Mouse (Mus musculus) inflammation-experienced regulatory T-cells (primary cell): Measurements from ENCODE around the gene Tcap. TPM values are rescaled to one million over a fixed set of nuclear protein-coding genes. Genes with fewer than 3 reads are reported as not detected.

Source experiments
- polyA plus RNA-seq, 2 experiments: library from polyadenylated mRNA; unstranded; fragments of 100-300 nt; shearing (Covaris generic); gene quantifications; one replicate each; pipeline ENCODE4 v1.2.1; 2017

Gene Tcap
- polyA plus RNA-seq = 1 to 10 TPM in 1 of 2 experiments, not detected in 1; 1.0 TPM

DNA sequence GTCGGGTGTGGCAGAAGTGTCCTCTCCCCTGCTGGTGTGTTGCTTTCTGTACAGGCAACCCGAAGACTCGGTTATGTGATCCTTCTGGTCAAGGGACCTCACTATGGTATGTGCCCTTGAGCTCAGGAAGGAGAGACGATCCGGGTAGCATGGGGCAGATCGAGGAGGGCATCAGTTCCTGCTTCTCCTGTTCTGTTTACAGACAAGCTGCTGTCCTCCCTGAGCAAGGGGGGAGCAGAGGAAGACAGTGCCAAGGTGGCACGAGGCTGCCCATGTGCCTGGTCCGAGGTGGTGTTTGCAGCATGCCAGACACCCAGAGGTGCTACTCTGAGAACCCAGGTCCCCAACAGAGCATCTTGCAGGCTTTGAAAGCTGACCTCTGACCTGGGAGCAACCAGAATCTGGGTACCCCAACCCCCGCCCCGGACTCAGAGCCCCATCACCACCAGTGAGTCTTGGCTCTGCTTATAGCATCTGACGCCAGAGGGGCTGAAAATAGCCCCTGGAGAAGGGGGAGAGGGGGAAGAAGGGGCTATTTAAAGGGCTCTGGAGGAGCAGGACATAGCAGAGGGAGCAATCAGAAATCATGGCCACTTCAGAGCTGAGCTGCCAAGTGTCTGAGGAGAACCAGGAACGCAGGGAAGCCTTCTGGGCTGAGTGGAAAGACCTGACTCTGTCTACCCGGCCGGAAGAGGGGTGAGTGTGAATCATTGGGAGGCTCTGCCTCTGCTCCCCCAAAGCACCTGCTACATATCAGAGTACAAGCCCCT, at the start of gene Tcap:
Tcap (plus strand) TSS at position 551 of the 770 bp plus-strand sequence.

DNA sequence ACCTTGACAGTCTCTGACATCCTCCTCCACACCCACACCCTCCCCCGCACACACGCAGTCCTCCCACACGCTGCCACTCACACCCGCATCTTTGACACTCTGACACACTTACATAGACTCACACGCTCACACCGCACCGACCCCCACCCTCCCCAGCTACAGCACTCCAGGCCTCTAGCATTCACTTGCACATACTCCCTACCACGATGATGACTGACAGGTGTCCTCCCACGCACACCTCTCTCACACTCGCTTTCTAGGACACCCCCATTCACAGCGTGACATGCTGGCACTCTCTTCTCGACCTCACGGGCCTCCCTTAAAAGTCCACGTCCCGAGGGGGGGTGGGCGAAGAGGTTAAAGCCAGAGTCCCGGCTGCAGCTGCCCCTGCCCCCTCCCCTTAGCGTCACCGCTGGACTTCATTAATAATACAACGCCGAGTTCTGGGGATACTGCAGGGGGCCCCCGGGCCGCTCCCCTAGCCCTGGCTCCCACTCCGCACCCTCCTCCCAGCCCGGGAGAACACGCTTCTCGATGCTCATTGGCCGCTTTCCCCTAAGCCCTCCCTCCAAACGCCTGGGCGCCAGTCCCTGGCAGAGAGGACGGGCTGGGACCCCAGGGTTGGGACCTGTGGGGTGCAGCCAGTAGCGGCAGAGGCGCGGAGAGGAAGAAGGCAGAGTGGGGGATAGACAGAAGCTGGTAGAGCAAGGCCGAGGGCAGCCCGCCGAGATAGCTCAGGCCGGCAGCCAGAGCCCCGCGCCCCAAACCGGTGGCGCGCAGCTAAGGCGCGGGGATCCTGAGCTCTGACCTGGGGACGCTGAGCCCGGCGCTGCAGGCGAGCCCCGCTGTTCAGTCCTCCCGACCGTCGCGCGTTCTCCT, 35.3 kb upstream of the Tcap start, which contains the start of gene Ppp1r1b:
Ppp1r1b (plus strand) TSS at position 322 of the 879 bp plus-strand sequence.

GRCm38 (mm10) chr11:98358161-98359083, 25.2 kb upstream of the Tcap start, which contains the start of gene Stard3:
Gene Stard3 (plus strand): TSS chr11:98358368.

GRCm38 (mm10) chr11:98385638-98386585, 2.3 kb downstream of the Tcap start, which contains the start of gene Pnmt:
Gene Pnmt (plus strand): TSS chr11:98386450.

DNA sequence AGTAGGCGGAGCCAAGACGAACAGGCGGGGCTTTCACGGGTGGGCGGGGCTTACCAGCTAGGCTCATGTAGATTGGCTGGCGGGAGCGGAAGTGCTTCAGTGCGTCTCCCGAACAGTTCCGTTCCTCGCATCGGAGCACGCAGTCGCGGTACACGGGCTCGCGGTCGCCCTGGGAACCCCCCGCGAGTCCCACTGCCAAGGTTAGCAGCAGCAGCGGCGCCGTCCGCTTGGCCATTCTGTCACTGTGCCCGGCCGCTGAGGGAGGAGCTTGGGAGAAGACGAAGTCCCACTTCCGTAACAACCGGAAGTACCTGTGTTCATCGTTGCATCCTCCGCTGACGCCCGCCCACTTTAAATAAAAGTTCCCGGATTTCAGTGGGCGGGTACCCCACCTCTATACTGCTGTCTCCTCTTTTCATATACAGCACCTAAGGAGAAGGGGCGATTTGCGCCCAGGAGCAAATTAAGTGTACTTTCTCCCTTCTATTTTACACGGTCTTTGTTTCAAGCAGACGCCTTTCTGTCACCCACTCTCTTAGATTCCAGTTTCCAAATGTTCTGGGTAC, 16.6 kb downstream of the Tcap start, which contains the start of gene Pgap3:
Pgap3 (minus strand) TSS at position 330 of the 566 bp plus-strand sequence.

DNA sequence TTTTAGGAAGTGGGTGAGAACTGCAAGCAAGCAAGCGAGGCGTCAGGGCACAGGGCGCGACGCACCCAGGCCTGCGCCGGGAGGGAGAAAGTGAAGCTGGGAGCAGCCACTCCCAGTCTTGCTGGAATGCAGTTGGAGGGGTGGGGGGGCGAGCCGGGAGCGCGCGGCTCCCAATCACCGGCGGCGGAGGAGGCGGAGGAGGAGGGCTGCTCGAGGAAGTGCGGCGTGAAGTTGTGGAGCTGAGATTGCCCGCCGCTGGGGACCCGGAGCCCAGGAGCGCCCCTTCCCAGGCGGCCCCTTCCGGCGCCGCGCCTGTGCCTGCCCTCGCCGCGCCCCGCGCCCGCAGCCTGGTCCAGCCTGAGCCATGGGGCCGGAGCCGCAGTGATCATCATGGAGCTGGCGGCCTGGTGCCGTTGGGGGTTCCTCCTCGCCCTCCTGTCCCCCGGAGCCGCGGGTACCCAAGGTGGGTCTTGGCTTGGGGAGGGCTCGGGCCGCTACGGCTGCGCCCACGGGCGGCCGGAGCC, 28.7 kb downstream of the Tcap start, which contains the start of gene Erbb2:
Erbb2 (plus strand) TSS at position 198 of the 524 bp plus-strand sequence.

Other genes with a start within 250 kb of the Tcap start
- 10 to 100 TPM; 26.0 to 32.3 TPM for gene Fbxl20, start 233.4 kb upstream of the Tcap start, polyA plus RNA-seq
- gene Med1, start 190.5 kb upstream of the Tcap start, polyA plus RNA-seq = 10 to 100 TPM; 35.7 to 41.7 TPM
- gene Cdk12, start 180.8 kb upstream of the Tcap start, polyA plus RNA-seq = 10 to 100 TPM; 17.4 to 22.9 TPM
- gene Neurod2, start 54.2 kb upstream of the Tcap start, polyA plus RNA-seq = under 1 TPM; 0.06 to 0.67 TPM
- 1 to 10 TPM; 1.5 to 3.9 TPM for gene Ppp1r1b, start 35.4 kb upstream of the Tcap start, polyA plus RNA-seq
- 10 to 100 TPM; 61.8 to 64.9 TPM for gene Stard3, start 25.4 kb upstream of the Tcap start, polyA plus RNA-seq
- gene Pnmt, start 2.6 kb downstream of the Tcap start, polyA plus RNA-seq = not detected
- gene Pgap3, start 16.7 kb downstream of the Tcap start, polyA plus RNA-seq = 10 to 100 TPM; 12.6 to 13.7 TPM
- gene Erbb2, start 28.7 kb downstream of the Tcap start, polyA plus RNA-seq = under 1 TPM; 0.16 to 0.22 TPM
- 100 to 1,000 TPM; 141 to 157 TPM for gene Mien1, start 55.2 kb downstream of the Tcap start, polyA plus RNA-seq
- gene Grb7, start 62.6 kb downstream of the Tcap start, polyA plus RNA-seq = 1 to 10 TPM; 1.5 to 6.5 TPM
- 10 to 100 TPM; 40.9 to 85.7 TPM for gene Ikzf3, start 162.2 kb downstream of the Tcap start, polyA plus RNA-seq
- gene Zpbp2, start 167.3 kb downstream of the Tcap start, polyA plus RNA-seq = 1 to 10 TPM; 3.0 to 3.7 TPM
- 10 to 100 TPM; 62.2 to 78.9 TPM for gene Ormdl3, start 203.6 kb downstream of the Tcap start, polyA plus RNA-seq
- gene Lrrc3c, start 214.5 kb downstream of the Tcap start, polyA plus RNA-seq = under 1 TPM in 1 of 2 experiments, not detected in 1; 0.23 TPM
- 1 to 10 TPM; 2.4 to 8.5 TPM for gene Gm12355, start 241.8 kb downstream of the Tcap start, polyA plus RNA-seq
- not detected for gene Gsdma3, start 242.5 kb downstream of the Tcap start, polyA plus RNA-seq